Mouse (Mus musculus): ENCODE measurements around the gene Ppp1ca. TPM values are rescaled to one million over a fixed set of nuclear protein-coding genes. Genes with fewer than 3 reads are reported as not detected.

Gene Ppp1ca
- polyA plus RNA-seq, 1 experiment from 2014 or later = 946 TPM

- DNase-seq (ENCODE audit: low spot score) = no peak
- no peak overlapping the region for H3K4me3 ChIP-seq
- peaks cover 8% of the 10 kb centered on the region; the same call in 1 of the 2 replicates for H3K27me3 ChIP-seq (ENCODE audit: insufficient read depth, poor library complexity, severe bottlenecking)
- H3K27ac ChIP-seq = no peak overlapping the region
- WGBS = 82% methylated on average over 7 of the region's 7 CpGs
- H3K9me3 ChIP-seq = no peaks in the 10 kb centered on the region
- peaks cover 31% of the 10 kb centered on the region for H3K4me1 ChIP-seq
- H3K36me3 ChIP-seq = no peaks in the 10 kb centered on the region
Observed at GRCm38 (mm10) chr19:4180411-4180810, 11.5 kb upstream of the Ppp1ca start.

- 43% methylated on average over 3 of the region's 3 CpGs for WGBS
- Histone ChIP-seq H3K27me3 (ENCODE audit: insufficient read depth, poor library complexity, severe bottlenecking) (peaks cover 4% of the 10 kb centered on the region; the same call in 1 of the 2 replicates), H3K27ac (no peak overlapping the region), H3K4me3 (no peak overlapping the region), H3K36me3 (no peaks in the 10 kb centered on the region), H3K9me3 (no peaks in the 10 kb centered on the region), H3K4me1 (peaks cover 34% of the 10 kb centered on the region)
- no peak for DNase-seq (ENCODE audit: low spot score)
Observed at GRCm38 (mm10) chr19:4181892-4182291, 10.0 kb upstream of the Ppp1ca start.

GRCm38 (mm10) chr19:4183689-4184088 is 8.2 kb upstream of the Ppp1ca start:
- peaks cover 41% of the 10 kb centered on the region for H3K4me1 ChIP-seq
- no peak for DNase-seq (ENCODE audit: low spot score)
- H3K27me3 ChIP-seq (ENCODE audit: insufficient read depth, poor library complexity, severe bottlenecking) = 0 out of 2 replicates have a peak, but pooled peaks cover 3% of the 10 kb centered on the region
- H3K4me3 ChIP-seq = no peak overlapping the region
- no peaks in the 10 kb centered on the region for H3K9me3 ChIP-seq
- H3K36me3 ChIP-seq = no peaks in the 10 kb centered on the region
- 74% methylated on average over 2 of the region's 2 CpGs for WGBS
- no peak overlapping the region for H3K27ac ChIP-seq

DNA sequence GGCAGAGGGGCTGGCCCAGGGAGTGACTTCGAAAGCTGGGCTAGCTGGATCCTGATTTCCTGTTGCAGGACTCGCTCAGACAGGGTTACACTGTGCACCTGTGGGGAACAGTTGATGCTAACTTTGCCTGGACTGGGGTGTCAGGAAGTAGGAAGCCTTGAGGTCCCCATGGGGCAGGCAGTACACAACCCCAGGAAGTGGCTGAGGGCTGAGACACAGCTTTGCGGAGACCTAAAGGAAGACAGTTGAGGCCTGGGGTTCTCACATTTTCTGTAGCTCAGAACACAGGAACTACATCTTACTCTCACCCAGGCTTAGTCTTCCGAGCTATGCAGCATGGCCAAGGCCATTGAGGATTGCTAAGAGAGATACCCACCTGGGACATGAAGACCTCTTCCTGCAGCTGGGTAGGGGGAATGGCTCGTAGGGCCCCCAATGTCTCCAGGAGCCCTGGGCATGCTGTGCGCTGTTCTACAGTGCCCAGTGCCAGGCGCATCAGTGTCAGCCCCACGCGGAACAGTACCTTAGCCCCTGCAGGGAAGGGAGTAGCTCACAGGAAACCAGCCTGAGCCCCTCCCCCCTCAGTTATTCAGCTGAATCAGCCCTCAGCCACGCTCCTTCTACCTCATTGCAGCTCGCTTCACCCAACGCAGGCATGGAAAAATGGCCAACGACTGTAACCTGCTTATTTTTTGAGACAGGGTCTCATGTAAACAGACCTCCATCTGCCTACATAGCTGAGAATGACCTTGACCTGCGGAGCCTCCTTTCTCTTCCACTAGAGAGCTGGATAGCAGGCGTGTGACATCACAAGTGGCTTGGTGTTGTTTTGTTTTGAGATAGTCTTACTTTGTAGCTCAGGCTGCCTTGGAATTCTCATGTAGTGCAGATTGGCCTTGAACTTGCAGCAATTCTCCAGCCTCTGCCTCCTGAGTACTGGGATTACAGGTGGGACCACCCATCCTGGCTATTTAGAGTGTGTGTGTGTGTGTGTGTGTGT is 6.6 kb upstream of the Ppp1ca start:
- DNase-seq (ENCODE audit: low spot score) = no peak
- Histone ChIP-seq H3K9me3 (no peaks in the 10 kb centered on the region), H3K36me3 (no peaks in the 10 kb centered on the region), H3K27ac (peak overlapping the region; percentile 77), H3K27me3 (ENCODE audit: insufficient read depth, poor library complexity, severe bottlenecking) (0 out of 2 replicates have a peak, but pooled peaks cover 6% of the 10 kb centered on the region), H3K4me1 (peaks cover 41% of the 10 kb centered on the region), H3K4me3 (no peak overlapping the region)
- 45% methylated on average over 15 of the region's 15 CpGs for WGBS

- Histone ChIP-seq H3K9me3 (no peaks in the 10 kb centered on the region), H3K36me3 (no peaks in the 10 kb centered on the region), H3K4me1 (peaks cover 49% of the 10 kb centered on the region), H3K27me3 (ENCODE audit: insufficient read depth, poor library complexity, severe bottlenecking) (0 out of 2 replicates have a peak, but pooled peaks cover 6% of the 10 kb centered on the region), H3K4me3 (no peak overlapping the region), H3K27ac (peak overlapping the region; percentile 25; the same call in 1 of the 2 replicates)
- DNase-seq (ENCODE audit: low spot score) = no peak
- 65% methylated on average over 3 of the region's 3 CpGs for WGBS
Observed at GRCm38 (mm10) chr19:4187303-4187702, 4.6 kb upstream of the Ppp1ca start.

DNA sequence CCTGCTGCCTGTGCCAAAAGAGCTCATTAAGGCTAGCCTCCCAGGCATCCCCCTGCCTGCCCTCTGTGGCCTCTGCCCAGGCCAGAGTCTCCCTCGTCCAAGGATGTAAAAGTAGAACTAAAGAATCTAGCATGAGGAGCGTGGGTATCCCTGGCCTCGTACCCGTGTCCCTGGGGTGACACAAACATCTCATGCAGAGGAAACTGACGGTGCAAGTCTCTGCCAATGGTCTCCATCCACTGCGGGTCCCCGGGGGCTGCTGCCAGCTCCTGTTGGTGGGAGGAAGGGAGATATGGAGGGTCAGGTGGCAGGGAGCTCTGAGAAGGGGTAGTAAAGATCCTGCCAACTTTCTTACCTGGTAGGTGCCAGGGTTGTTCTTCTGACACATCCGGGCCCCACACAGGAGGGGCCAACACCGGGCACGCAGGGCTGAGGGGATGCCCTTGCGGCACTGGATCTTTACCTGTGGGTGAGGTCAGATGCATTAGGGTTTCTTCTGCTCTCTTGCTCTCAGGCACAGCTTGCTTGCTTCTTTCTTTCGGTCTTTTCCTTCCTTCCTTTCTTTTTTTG is 2.7 kb upstream of the Ppp1ca start:
- H3K4me3 ChIP-seq = no peak overlapping the region
- no peak for DNase-seq (ENCODE audit: low spot score)
- peaks cover 11% of the 10 kb centered on the region for H3K36me3 ChIP-seq
- no peak overlapping the region for H3K27ac ChIP-seq
- 0 out of 2 replicates have a peak, but pooled peaks cover 3% of the 10 kb centered on the region for H3K27me3 ChIP-seq (ENCODE audit: insufficient read depth, poor library complexity, severe bottlenecking)
- WGBS = 83% methylated on average over 12 of the region's 12 CpGs
- H3K9me3 ChIP-seq = no peaks in the 10 kb centered on the region
- peaks cover 56% of the 10 kb centered on the region for H3K4me1 ChIP-seq

GRCm38 (mm10) chr19:4190831-4191334 is 982 bp upstream of the Ppp1ca start, which contains the start of gene Tbc1d10c:
Tbc1d10c (minus strand) TSS chr19:4191284.
- 57% methylated on average over 4 of the region's 4 CpGs for WGBS

GRCm38 (mm10) chr19:4192251-4192985 is 553 bp downstream of the Ppp1ca start:
- Histone ChIP-seq H3K27ac (peak overlapping the region; percentile 99), H3K36me3 (peaks cover 43% of the 10 kb centered on the region), H3K4me3 (peak overlapping the region; percentile 83), H3K4me1 (peaks cover 57% of the 10 kb centered on the region), H3K27me3 (ENCODE audit: insufficient read depth, poor library complexity, severe bottlenecking) (0 out of 2 replicates have a peak, but pooled peaks cover 3% of the 10 kb centered on the region), H3K9me3 (no peaks in the 10 kb centered on the region)
- WGBS = 1% methylated on average over 52 of the region's 52 CpGs
- DNase-seq (ENCODE audit: low spot score) = no peak

More at GRCm38 (mm10) chr19:4190831-4191334, 982 bp upstream of the Ppp1ca start, which contains the start of gene Tbc1d10c:
- Histone ChIP-seq H3K27me3 (ENCODE audit: insufficient read depth, poor library complexity, severe bottlenecking) (0 out of 2 replicates have a peak, but pooled peaks cover 3% of the 10 kb centered on the region), H3K9me3 (no peaks in the 10 kb centered on the region), H3K4me3 (peak within 1 kb of the TSS; percentile 83), H3K4me1 (peaks cover 50% of the 10 kb centered on the region), H3K27ac (peak within 1 kb of the TSS; percentile 99), H3K36me3 (peaks cover 28% of the 10 kb centered on the region)
- no peak for DNase-seq (ENCODE audit: low spot score)

GRCm38 (mm10) chr19:4193129-4193528 is 1.3 kb downstream of the Ppp1ca start:
- peak overlapping the region; percentile 99 for H3K27ac ChIP-seq
- H3K27me3 ChIP-seq (ENCODE audit: insufficient read depth, poor library complexity, severe bottlenecking) = 0 out of 2 replicates have a peak, but pooled peaks cover 3% of the 10 kb centered on the region
- H3K4me3 ChIP-seq = peak overlapping the region; percentile 83
- WGBS = 67% methylated on average over 6 of the region's 6 CpGs
- no peaks in the 10 kb centered on the region for H3K9me3 ChIP-seq
- peaks cover 50% of the 10 kb centered on the region for H3K36me3 ChIP-seq
- H3K4me1 ChIP-seq = peaks cover 50% of the 10 kb centered on the region
- DNase-seq (ENCODE audit: low spot score) = no peak

GRCm38 (mm10) chr19:4194021-4194724 is 2.3 kb downstream of the Ppp1ca start:
- H3K27ac ChIP-seq = no peak overlapping the region; the same call in 1 of the 2 replicates
- no peaks in the 10 kb centered on the region for H3K9me3 ChIP-seq
- H3K4me1 ChIP-seq = peaks cover 54% of the 10 kb centered on the region
- peak overlapping the region; percentile 83 for H3K4me3 ChIP-seq
- WGBS = 77% methylated on average over 8 of the region's 8 CpGs
- DNase-seq (ENCODE audit: low spot score) = no peak
- peaks cover 60% of the 10 kb centered on the region for H3K36me3 ChIP-seq
- 0 out of 2 replicates have a peak, but pooled peaks cover 1% of the 10 kb centered on the region for H3K27me3 ChIP-seq (ENCODE audit: insufficient read depth, poor library complexity, severe bottlenecking)

DNA sequence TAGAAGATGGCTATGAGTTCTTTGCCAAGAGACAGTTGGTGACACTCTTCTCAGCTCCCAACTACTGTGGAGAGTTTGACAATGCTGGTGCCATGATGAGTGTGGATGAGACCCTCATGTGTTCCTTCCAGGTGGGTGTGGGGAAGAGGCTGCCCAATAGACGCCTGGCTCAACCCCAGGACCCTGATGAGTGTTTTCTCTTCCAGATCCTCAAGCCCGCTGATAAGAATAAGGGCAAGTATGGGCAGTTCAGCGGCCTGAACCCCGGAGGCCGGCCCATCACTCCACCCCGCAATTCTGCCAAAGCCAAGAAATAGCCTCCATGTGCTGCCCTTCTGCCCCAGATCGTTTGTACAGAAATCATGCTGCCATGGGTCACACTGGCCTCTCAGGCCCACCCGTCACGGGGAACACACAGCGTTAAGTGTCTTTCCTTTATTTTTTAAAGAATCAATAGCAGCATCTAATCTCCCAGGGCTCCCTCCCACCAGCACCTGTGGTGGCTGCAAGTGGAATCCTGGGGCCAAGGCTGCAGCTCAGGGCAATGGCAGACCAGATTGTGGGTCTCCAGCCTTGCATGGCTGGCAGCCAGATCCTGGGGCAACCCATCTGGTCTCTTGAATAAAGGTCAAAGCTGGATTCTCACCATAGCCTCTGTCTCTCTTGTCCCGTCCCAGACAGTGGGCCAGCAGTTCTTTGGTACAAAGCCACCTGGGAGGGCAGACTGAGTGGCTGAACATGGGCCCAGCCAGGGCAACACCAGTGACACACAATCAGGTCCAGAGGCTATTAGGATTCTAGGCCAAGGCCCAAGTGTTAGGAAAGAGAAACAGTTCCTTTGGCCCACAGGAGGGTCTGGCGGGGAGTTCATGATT is 3.1 kb downstream of the Ppp1ca start:
- Histone ChIP-seq H3K9me3 (no peaks in the 10 kb centered on the region), H3K4me3 (peak overlapping the region; percentile 12; the same call in 1 of the 2 replicates), H3K27ac (no peak overlapping the region), H3K27me3 (ENCODE audit: insufficient read depth, poor library complexity, severe bottlenecking) (no peaks in the 10 kb centered on the region), H3K4me1 (peaks cover 60% of the 10 kb centered on the region), H3K36me3 (peaks cover 68% of the 10 kb centered on the region)
- DNase-seq (ENCODE audit: low spot score) = no peak
- 77% methylated on average over 12 of the region's 12 CpGs for WGBS

Measured in heart, embryonic 10.5 days (tissue).